ENCODE assay signal across 7 mouse cellular contexts in the genomic region with DNA sequence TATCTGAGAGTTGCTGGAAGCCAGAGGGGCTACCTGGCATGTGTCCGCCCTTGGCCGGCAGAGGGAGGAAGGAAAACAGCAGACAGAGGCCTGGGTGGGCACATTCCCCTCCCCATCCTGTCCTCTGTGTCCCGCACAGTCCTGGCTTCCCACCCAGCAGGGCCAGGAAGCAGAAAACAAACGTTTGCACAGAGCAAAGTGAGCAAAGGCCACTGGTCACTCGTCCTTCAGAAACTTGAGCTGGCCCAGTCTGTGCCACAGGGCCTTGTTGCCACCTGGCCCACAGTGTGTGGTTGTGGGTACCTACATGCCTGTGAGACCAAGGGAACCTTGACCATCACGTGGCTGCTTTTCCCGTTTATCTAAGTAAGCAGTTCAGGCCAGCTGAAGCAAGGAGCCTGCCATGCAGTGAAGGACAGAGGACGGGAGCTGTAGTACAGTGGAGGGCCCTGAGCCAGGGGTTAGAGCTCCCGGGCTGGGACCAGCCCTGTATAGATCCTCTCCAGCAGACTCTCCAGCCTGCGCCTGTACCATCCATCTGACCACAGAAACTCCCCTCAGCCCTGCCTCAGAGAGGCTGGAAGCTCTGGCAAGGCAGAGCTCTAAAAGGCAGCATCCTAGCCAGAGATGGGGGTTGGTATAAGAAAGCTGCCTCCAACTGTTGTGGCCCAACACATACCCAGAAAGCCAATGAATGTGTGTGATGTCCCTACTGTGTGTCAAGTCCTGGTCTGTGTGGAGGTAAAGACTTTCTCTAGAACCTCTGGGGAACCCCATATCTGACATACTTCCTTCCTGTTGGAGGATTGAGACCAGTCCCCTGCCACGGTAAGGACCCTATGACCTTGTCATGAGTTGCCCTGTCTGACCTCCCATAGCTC.
DNase-seq lines count a peak whose midpoint lies in the region; ATAC-seq and TF ChIP-seq lines count a peak whose summit lies in the region.

No protein-coding gene starts in this region.

- no peak for ATAC-seq in hindbrain, embryonic 12.5 days (ENCODE audit: low FRiP score)
- ATAC-seq in limb, embryonic 15.5 days (ENCODE audit: insufficient number of reproducible peaks, low FRiP score, low TSS enrichment, low read depth) = no peak
- ATAC-seq in stomach, postnatal 0 days (ENCODE audit: low FRiP score, low TSS enrichment) = no peak

- WGBS in hindbrain, embryonic 12.5 days = 60% methylated on average over 11 of the region's 11 CpGs
- WGBS in limb, embryonic 15.5 days = 60% methylated on average over 11 of the region's 11 CpGs
- WGBS in stomach, postnatal 0 days = 42% methylated on average over 11 of the region's 11 CpGs

- dilution Hi-C loops in CH12.LX (cut with MboI; ENCODE audit: extremely low pct_ligation_motif_present, extremely low pct_unique_long_range_greater_than_20kb, low sequenced_read_pairs) = no loop called here

- H3K79me2 ChIP-seq in CH12.LX (replicated peaks; ENCODE audit: control insufficient read depth, extremely low read depth, insufficient read depth, poor library complexity, severe bottlenecking) = no peaks in the 10 kb centered on the region

- H3K27ac ChIP-seq in CH12.LX (ENCODE audit: insufficient read depth, low read depth) = no peak overlapping the region
- H3K27ac ChIP-seq in hindbrain, embryonic 12.5 days = peak overlapping the region; percentile 58; the same call in 1 of the 2 replicates
- H3K27ac ChIP-seq in limb, embryonic 15.5 days = peak overlapping the region; percentile 54; the same call in 1 of the 2 replicates
- peak overlapping the region; percentile 56 for H3K27ac ChIP-seq in stomach, postnatal 0 days (replicated peaks)

- TF ChIP-seq CTCF in CH12.LX (conservative IDR thresholded peaks at IDR 0.05 in 1 of 2, IDR thresholded peaks at IDR 0.05 in 1 of 2; ENCODE audit: low read depth in 2 of 2, low read length in 2 of 2) = no peak
- no peak for TF ChIP-seq CTCF in stomach, postnatal 0 days (IDR thresholded peaks at IDR 0.05; ENCODE audit: low read depth)

- no peak for TF ChIP-seq EP300 in CH12.LX (IDR thresholded peaks at IDR 0.05; ENCODE audit: low read length)
- no peak for TF ChIP-seq EP300 in stomach, postnatal 0 days (optimal IDR thresholded peaks at IDR 0.05)

- peaks cover 40 to 98% of the 10 kb centered on the region in 2 experiments for H3K4me1 ChIP-seq in CH12.LX (ENCODE audit: control insufficient read depth in 1 of 2, insufficient read depth in 2 of 2)
- peaks cover 76% of the 10 kb centered on the region for H3K4me1 ChIP-seq in hindbrain, embryonic 12.5 days
- H3K4me1 ChIP-seq in limb, embryonic 15.5 days = peaks cover 67% of the 10 kb centered on the region
- peaks cover 17% of the 10 kb centered on the region for H3K4me1 ChIP-seq in stomach, postnatal 0 days (replicated peaks; ENCODE audit: control insufficient read depth, insufficient read depth)

- no peak for DNase-seq in CH12.LX (ENCODE audit: extremely low read depth)
- DNase-seq in adrenal gland, postnatal 36 days = peak; percentile 65 to 78
- no peak for DNase-seq in stomach, postnatal 0 days (ENCODE audit: low spot score)
- no peak for DNase-seq in right cerebral cortex, postnatal 25 days
- no peak for DNase-seq in retina, embryonic 14.5 days (ENCODE audit: low spot score)

- no peak overlapping the region for H3K9ac ChIP-seq in CH12.LX (ENCODE audit: insufficient read depth, low read depth)
- no peak overlapping the region for H3K9ac ChIP-seq in hindbrain, embryonic 12.5 days
- no peak overlapping the region for H3K9ac ChIP-seq in limb, embryonic 15.5 days
- no peak overlapping the region; the same call in 1 of the 2 replicates for H3K9ac ChIP-seq in stomach, postnatal 0 days (ENCODE audit: low read length)

- in situ Hi-C loops in CH12.LX (cut with MboI; ENCODE audit: low pct_ligation_motif_present, low pct_unique_long_range_greater_than_20kb, low sequenced_read_pairs) = no loop called here

- no peaks in the 10 kb centered on the region for H3K9me3 ChIP-seq in CH12.LX (replicated peaks; ENCODE audit: low read length)
- no peaks in the 10 kb centered on the region for H3K9me3 ChIP-seq in hindbrain, embryonic 12.5 days (replicated peaks)
- no peaks in the 10 kb centered on the region for H3K9me3 ChIP-seq in limb, embryonic 15.5 days
- no peaks in the 10 kb centered on the region for H3K9me3 ChIP-seq in stomach, postnatal 0 days (ENCODE audit: control insufficient read depth, low read length)

- TF ChIP-seq RAD21 in CH12.LX (IDR thresholded peaks at IDR 0.05; ENCODE audit: low read depth, low read length) = no peak

- H3K27me3 ChIP-seq in CH12.LX (replicated peaks) = no peaks in the 10 kb centered on the region
- no peaks in the 10 kb centered on the region for H3K27me3 ChIP-seq in hindbrain, embryonic 12.5 days
- no peaks in the 10 kb centered on the region for H3K27me3 ChIP-seq in limb, embryonic 15.5 days
- H3K27me3 ChIP-seq in stomach, postnatal 0 days (ENCODE audit: control insufficient read depth, insufficient read depth, low read length) = no peaks in the 10 kb centered on the region

- peaks cover 12 to 39% of the 10 kb centered on the region in 2 experiments for H3K36me3 ChIP-seq in CH12.LX (replicated peaks in 1 of 2; ENCODE audit: control insufficient read depth in 1 of 2, insufficient read depth in 1 of 2, low read length in 1 of 2)
- peaks cover 12% of the 10 kb centered on the region for H3K36me3 ChIP-seq in hindbrain, embryonic 12.5 days
- peaks cover 22% of the 10 kb centered on the region for H3K36me3 ChIP-seq in limb, embryonic 15.5 days
- H3K36me3 ChIP-seq in stomach, postnatal 0 days (ENCODE audit: control insufficient read depth, insufficient read depth, low read length) = no peaks in the 10 kb centered on the region

- no peak overlapping the region for H3K4me2 ChIP-seq in CH12.LX (ENCODE audit: insufficient read depth, low read depth, poor library complexity, severe bottlenecking)
- no peak overlapping the region for H3K4me2 ChIP-seq in hindbrain, embryonic 12.5 days (replicated peaks)
- no peak overlapping the region for H3K4me2 ChIP-seq in limb, embryonic 15.5 days
- H3K4me2 ChIP-seq in stomach, postnatal 0 days (replicated peaks; ENCODE audit: low read depth) = no peak overlapping the region

- no peak for TF ChIP-seq POLR2A in CH12.LX (IDR thresholded peaks at IDR 0.05; ENCODE audit: low read depth, low read length)

- no peak overlapping the region for H3K4me3 ChIP-seq in CH12.LX (replicated peaks in 1 of 3; ENCODE audit: low read depth in 2 of 3, low read length in 2 of 3, poor library complexity in 1 of 3)
- no peak overlapping the region for H3K4me3 ChIP-seq in hindbrain, embryonic 12.5 days
- no peak overlapping the region for H3K4me3 ChIP-seq in limb, embryonic 15.5 days
- H3K4me3 ChIP-seq in stomach, postnatal 0 days (ENCODE audit: low read depth, low read length) = no peak overlapping the region

TF ChIP-seq in CH12.LX, 34 proteins besides CTCF, POLR2A, EP300 and RAD21:
- TF ChIP-seq JUN (IDR thresholded peaks at IDR 0.05; ENCODE audit: insufficient read depth, low read depth, low read length) = no peak
- TF ChIP-seq MXI1 (IDR thresholded peaks at IDR 0.05; ENCODE audit: low read depth, low read length) = no peak
- peak; percentile 59 for TF ChIP-seq ZKSCAN1 (IDR thresholded peaks at IDR 0.05; ENCODE audit: borderline replicate concordance, low read depth, low read length)

Comparison
In these comparisons a context has a peak if more than half of its experiments do, and no peak if none do; other contexts are left out.
1. DNase-seq: peak in adrenal gland, postnatal 36 days (2 of 2); none in CH12.LX (single experiment), stomach, postnatal 0 days (single experiment), right cerebral cortex, postnatal 25 days (single experiment) and retina, embryonic 14.5 days (single experiment).